Mouse (Mus musculus) heart, embryonic 13.5 days (tissue): Measurements from ENCODE around the gene Fam124b. TPM values are rescaled to one million over a fixed set of nuclear protein-coding genes. Genes with fewer than 3 reads are reported as not detected.
A peak's percentile ranks its signal among the peaks of the same experiment; 100 is the strongest.

Experiments
- ATAC-seq: fragments of 200-750 bp; cut with Nextera tagmentation; 2 replicates; pipeline ENCODE4 v1.8.0; 2017; ENCODE audit warnings: moderate TSS enrichment; ENCODE audit not compliant: insufficient number of reproducible peaks, low FRiP score, low TSS enrichment; ENCODE audit errors: extremely low read depth
- H3K27ac ChIP-seq: fragments of 300-500 bp; sonication (generic); replicated peaks from 2 replicates; pipeline ENCODE4 v1.5.1; 2015; ENCODE audit warnings: moderate library complexity, mild to moderate bottlenecking, inconsistent platforms
- H3K27me3 ChIP-seq: fragments of 300-500 bp; sonication (generic); replicated peaks from 2 replicates; pipeline ENCODE4 v1.6.1; 2015; ENCODE audit warnings: mild to moderate bottlenecking, inconsistent platforms
- H3K36me3 ChIP-seq: fragments of 300-500 bp; sonication (generic); 2 replicates; pipeline ENCODE4 v1.6.1; 2015; ENCODE audit warnings: mild to moderate bottlenecking, inconsistent platforms
- H3K4me1 ChIP-seq: fragments of 300-500 bp; sonication (generic); 2 replicates; pipeline ENCODE4 v1.6.1; 2015; ENCODE audit warnings: inconsistent platforms
- H3K4me2 ChIP-seq: fragments of 300-500 bp; sonication (generic); 2 replicates; pipeline ENCODE4 v1.6.1; 2015; ENCODE audit warnings: inconsistent platforms, mild to moderate bottlenecking, moderate library complexity
- H3K4me3 ChIP-seq: fragments of 300-500 bp; sonication (generic); 2 replicates; pipeline ENCODE4 v1.5.1; 2015; ENCODE audit warnings: moderate library complexity, mild to moderate bottlenecking, inconsistent platforms
- H3K9ac ChIP-seq: fragments of 300-500 bp; sonication (generic); 2 replicates; pipeline ENCODE4 v1.6.1; 2015; ENCODE audit warnings: inconsistent platforms, mild to moderate bottlenecking, moderate library complexity
- H3K9me3 ChIP-seq: fragments of 300-500 bp; sonication (generic); 2 replicates; pipeline ENCODE4 v1.6.1; 2016; ENCODE audit warnings: inconsistent platforms
- whole genome bisulfite sequencing: fragments of 180-500 bp; shearing (Covaris S2); methylation state at CpG from one replicate; pipeline ENCODE4 v1.1.7; 2015; ENCODE audit warnings: mixed read lengths; 5-methylcytosine and 5-hydroxymethylcytosine counted together
- polyA plus RNA-seq: library from polyadenylated mRNA; unstranded; fragments of >200 nt; fragmentation: Nextera tagmentation; extraction: Ambion mirVana; gene quantifications from 2 replicates; pipeline ENCODE4 v1.2.1, GENCODE M21; 2015

Gene Fam124b
- 0.53 and 0.78 TPM in 2 replicates for polyA plus RNA-seq

- ATAC-seq, result peak; percentile 58; the same call in 1 of the 2 replicates
- whole genome bisulfite sequencing, result 53% methylated on average over 6 of the region's 6 CpGs
- Histone ChIP-seq H3K4me2 (peak within 1 kb of the TSS; percentile 16; the same call in 1 of the 2 replicates), H3K27me3 (no peaks in the 10 kb centered on the region), H3K9ac (no peak within 1 kb of the TSS), H3K36me3 (no peaks in the 10 kb centered on the region), H3K9me3 (no peaks in the 10 kb centered on the region), H3K4me1 (no peaks in the 10 kb centered on the region), H3K27ac (peak within 1 kb of the TSS; percentile 61), H3K4me3 (no peak within 1 kb of the TSS)
Measured at GRCm38 (mm10) chr1:80218268-80218667, at the start of gene Fam124b. Gene Fam124b (minus strand): TSS chr1:80218473.

GRCm38 (mm10) chr1:80260443-80260842 is 42.2 kb upstream of the Fam124b start:
- Histone ChIP-seq H3K4me1 (peaks cover 4% of the 10 kb centered on the region; the same call in 1 of the 2 replicates), H3K4me2 (no peak overlapping the region), H3K9ac (no peak overlapping the region), H3K36me3 (peaks cover 17% of the 10 kb centered on the region), H3K27ac (no peak overlapping the region), H3K9me3 (no peaks in the 10 kb centered on the region), H3K4me3 (no peak overlapping the region), H3K27me3 (no peaks in the 10 kb centered on the region)
- WGBS, result 83% methylated on average over 1 of the region's 1 CpGs
- no peak for ATAC-seq

- Histone ChIP-seq H3K9me3 (no peaks in the 10 kb centered on the region), H3K4me3 (no peak overlapping the region)
- no peak for ATAC-seq
Measured at GRCm38 (mm10) chr1:80258632-80259031, 40.4 kb upstream of the Fam124b start.

GRCm38 (mm10) chr1:80253309-80253708 is 35.0 kb upstream of the Fam124b start:
- no peak overlapping the region for H3K4me2 ChIP-seq
- no peak overlapping the region for H3K27ac ChIP-seq
- H3K27me3 ChIP-seq, result no peaks in the 10 kb centered on the region
- no peaks in the 10 kb centered on the region for H3K36me3 ChIP-seq
- no peaks in the 10 kb centered on the region for H3K9me3 ChIP-seq
- no peak overlapping the region for H3K9ac ChIP-seq
- no peak overlapping the region for H3K4me3 ChIP-seq
- H3K4me1 ChIP-seq, result no peaks in the 10 kb centered on the region
- no peak for ATAC-seq

More at GRCm38 (mm10) chr1:80258632-80259031, 40.4 kb upstream of the Fam124b start:
- H3K9ac ChIP-seq, result no peak overlapping the region
- H3K4me1 ChIP-seq, result peaks cover 4% of the 10 kb centered on the region; the same call in 1 of the 2 replicates
- no peak overlapping the region for H3K27ac ChIP-seq
- no peaks in the 10 kb centered on the region for H3K27me3 ChIP-seq
- peaks cover 4% of the 10 kb centered on the region for H3K36me3 ChIP-seq
- WGBS, result 64% methylated on average over 4 of the region's 4 CpGs
- no peak overlapping the region for H3K4me2 ChIP-seq

- no peak overlapping the region for H3K4me3 ChIP-seq
- no peak overlapping the region for H3K9ac ChIP-seq
- 75% methylated on average over 5 of the region's 5 CpGs for WGBS
- H3K4me1 ChIP-seq, result no peaks in the 10 kb centered on the region
- no peak overlapping the region for H3K4me2 ChIP-seq
- H3K36me3 ChIP-seq, result no peaks in the 10 kb centered on the region
- H3K27me3 ChIP-seq, result no peaks in the 10 kb centered on the region
- no peak overlapping the region for H3K27ac ChIP-seq
- no peak for ATAC-seq
- no peaks in the 10 kb centered on the region for H3K9me3 ChIP-seq
Measured at GRCm38 (mm10) chr1:80250247-80250646, 32.0 kb upstream of the Fam124b start.

GRCm38 (mm10) chr1:80247131-80247530 is 28.9 kb upstream of the Fam124b start:
- no peaks in the 10 kb centered on the region for H3K4me1 ChIP-seq
- no peak overlapping the region for H3K4me2 ChIP-seq
- no peaks in the 10 kb centered on the region for H3K27me3 ChIP-seq
- no peak overlapping the region for H3K4me3 ChIP-seq
- ATAC-seq, result no peak
- H3K27ac ChIP-seq, result no peak overlapping the region
- no peaks in the 10 kb centered on the region for H3K36me3 ChIP-seq
- no peaks in the 10 kb centered on the region for H3K9me3 ChIP-seq
- no peak overlapping the region for H3K9ac ChIP-seq

- Histone ChIP-seq H3K4me1 (no peaks in the 10 kb centered on the region), H3K4me2 (no peak overlapping the region), H3K9me3 (no peaks in the 10 kb centered on the region), H3K27ac (no peak overlapping the region), H3K9ac (no peak overlapping the region), H3K4me3 (no peak overlapping the region), H3K27me3 (no peaks in the 10 kb centered on the region), H3K36me3 (no peaks in the 10 kb centered on the region)
- WGBS, result 47% methylated on average over 3 of the region's 3 CpGs
- ATAC-seq, result no peak
Measured at GRCm38 (mm10) chr1:80244123-80244522, 25.9 kb upstream of the Fam124b start.

GRCm38 (mm10) chr1:80241579-80241978 is 23.3 kb upstream of the Fam124b start:
- no peak for ATAC-seq
- Histone ChIP-seq H3K27me3 (no peaks in the 10 kb centered on the region), H3K27ac (no peak overlapping the region), H3K4me3 (no peak overlapping the region), H3K9ac (no peak overlapping the region), H3K4me2 (no peak overlapping the region), H3K36me3 (no peaks in the 10 kb centered on the region), H3K9me3 (no peaks in the 10 kb centered on the region), H3K4me1 (no peaks in the 10 kb centered on the region)
- WGBS, result 82% methylated on average over 6 of the region's 6 CpGs

- Histone ChIP-seq H3K4me3 (no peak overlapping the region), H3K27ac (no peak overlapping the region), H3K4me1 (no peaks in the 10 kb centered on the region), H3K9ac (no peak overlapping the region), H3K36me3 (no peaks in the 10 kb centered on the region), H3K9me3 (no peaks in the 10 kb centered on the region), H3K4me2 (no peak overlapping the region), H3K27me3 (no peaks in the 10 kb centered on the region)
- 46% methylated on average over 12 of the region's 12 CpGs for WGBS
- ATAC-seq, result no peak
Measured at GRCm38 (mm10) chr1:80240017-80240660, 21.9 kb upstream of the Fam124b start.

GRCm38 (mm10) chr1:80239481-80239880 is 21.2 kb upstream of the Fam124b start:
- H3K27me3 ChIP-seq, result no peaks in the 10 kb centered on the region
- H3K4me3 ChIP-seq, result no peak overlapping the region
- H3K9me3 ChIP-seq, result no peaks in the 10 kb centered on the region
- ATAC-seq, result no peak
- no peak overlapping the region for H3K9ac ChIP-seq
- H3K4me2 ChIP-seq, result no peak overlapping the region
- H3K27ac ChIP-seq, result no peak overlapping the region
- H3K4me1 ChIP-seq, result no peaks in the 10 kb centered on the region
- H3K36me3 ChIP-seq, result no peaks in the 10 kb centered on the region
- 70% methylated on average over 11 of the region's 11 CpGs for WGBS

- H3K27ac ChIP-seq, result no peak overlapping the region
- H3K36me3 ChIP-seq, result no peaks in the 10 kb centered on the region
- ATAC-seq, result no peak
- no peaks in the 10 kb centered on the region for H3K4me1 ChIP-seq
- no peak overlapping the region for H3K4me2 ChIP-seq
- H3K9ac ChIP-seq, result no peak overlapping the region
- H3K9me3 ChIP-seq, result no peaks in the 10 kb centered on the region
- H3K4me3 ChIP-seq, result no peak overlapping the region
- WGBS, result 52% methylated on average over 11 of the region's 11 CpGs
- H3K27me3 ChIP-seq, result no peaks in the 10 kb centered on the region
Measured at GRCm38 (mm10) chr1:80236951-80237702, 18.9 kb upstream of the Fam124b start.

GRCm38 (mm10) chr1:80236126-80236525 is 17.9 kb upstream of the Fam124b start:
- Histone ChIP-seq H3K4me3 (no peak overlapping the region), H3K27me3 (no peaks in the 10 kb centered on the region), H3K4me2 (no peak overlapping the region), H3K36me3 (no peaks in the 10 kb centered on the region), H3K9ac (no peak overlapping the region), H3K27ac (no peak overlapping the region), H3K9me3 (no peaks in the 10 kb centered on the region), H3K4me1 (no peaks in the 10 kb centered on the region)
- 4% methylated on average over 1 of the region's 1 CpGs for WGBS
- ATAC-seq, result no peak
